Mouse (Mus musculus) stomach, postnatal 0 days (tissue): Measurements from ENCODE around the gene Prrg1. TPM values are rescaled to one million over a fixed set of nuclear protein-coding genes. Genes with fewer than 3 reads are reported as not detected.
"Not testable (repeated sequence)": the region's sequence is repeated elsewhere in the genome, so short reads cannot be mapped to it uniquely, and the experiment has no call there.

Experiments used
- ATAC-seq: fragments of 200-750 bp; cut with Nextera tagmentation; 2 replicates; pipeline ENCODE4 v1.8.0; 2017; ENCODE audit not compliant: low FRiP score, low TSS enrichment
- DNase-seq: peaks from one replicate; pipeline ENCODE4 v3.0.0-alpha.2; 2016; ENCODE audit warnings: low spot score
- H3K27ac ChIP-seq: fragments of 300-500 bp; sonication (generic); replicated peaks from 2 replicates; pipeline ENCODE4 v1.5.1; 2014; ENCODE audit warnings: mild to moderate bottlenecking, control low read depth
- H3K27me3 ChIP-seq: fragments of 300-500 bp; sonication (generic); 2 replicates; pipeline ENCODE4 v1.6.1; 2014; ENCODE audit warnings: low read length; ENCODE audit not compliant: control insufficient read depth, insufficient read depth
- H3K36me3 ChIP-seq: fragments of 300-500 bp; sonication (generic); 2 replicates; pipeline ENCODE4 v1.6.1; 2014; ENCODE audit warnings: low read length, mixed read lengths; ENCODE audit not compliant: control insufficient read depth, insufficient read depth
- H3K4me1 ChIP-seq: fragments of 300-500 bp; sonication (generic); replicated peaks from 2 replicates; pipeline ENCODE4 v1.6.1; 2014; ENCODE audit warnings: antibody characterized with exemption; ENCODE audit not compliant: control insufficient read depth, insufficient read depth
- H3K4me2 ChIP-seq: fragments of 300-500 bp; sonication (generic); replicated peaks from 2 replicates; pipeline ENCODE4 v1.6.1; 2014; ENCODE audit warnings: low read depth, mild to moderate bottlenecking, control low read depth, moderate library complexity
- H3K4me3 ChIP-seq: fragments of 300-500 bp; sonication (generic); 2 replicates; pipeline ENCODE4 v1.5.1; 2014; ENCODE audit warnings: low read depth, low read length, control low read depth
- H3K9ac ChIP-seq: fragments of 300-500 bp; sonication (generic); 2 replicates; pipeline ENCODE4 v1.6.1; 2014; ENCODE audit warnings: mild to moderate bottlenecking, low read length, control low read depth, mixed read lengths
- H3K9me3 ChIP-seq: fragments of 300-500 bp; sonication (generic); 2 replicates; pipeline ENCODE4 v1.6.1; 2016; ENCODE audit warnings: low read length; ENCODE audit not compliant: control insufficient read depth
- CTCF ChIP-seq: IDR thresholded peaks from 2 replicates; pipeline ENCODE4 v1.5.1; 2016; ENCODE audit warnings: antibody characterized with exemption, low read depth, mild to moderate bottlenecking, moderate library complexity
- EP300 ChIP-seq: optimal IDR thresholded peaks from 2 replicates; pipeline ENCODE3; 2016; ENCODE audit warnings: antibody characterized with exemption
- WGBS: fragments of 180-500 bp; shearing (Covaris S2); extraction: QIAGEN DNeasy Blood & Tissue Kit; methylation state at CpG from one replicate; pipeline ENCODE4 v1.1.7; 2014; 5-methylcytosine and 5-hydroxymethylcytosine counted together
- polyA plus RNA-seq: library from polyadenylated mRNA; unstranded; fragments of >200 nt; fragmentation: Nextera tagmentation; extraction: Ambion mirVana; gene quantifications from 2 replicates; pipeline ENCODE4 v1.2.1, GENCODE M21; 2015

Gene Prrg1
- polyA plus RNA-seq, 1 experiment from 2014 or later, result 3.0 TPM

DNA sequence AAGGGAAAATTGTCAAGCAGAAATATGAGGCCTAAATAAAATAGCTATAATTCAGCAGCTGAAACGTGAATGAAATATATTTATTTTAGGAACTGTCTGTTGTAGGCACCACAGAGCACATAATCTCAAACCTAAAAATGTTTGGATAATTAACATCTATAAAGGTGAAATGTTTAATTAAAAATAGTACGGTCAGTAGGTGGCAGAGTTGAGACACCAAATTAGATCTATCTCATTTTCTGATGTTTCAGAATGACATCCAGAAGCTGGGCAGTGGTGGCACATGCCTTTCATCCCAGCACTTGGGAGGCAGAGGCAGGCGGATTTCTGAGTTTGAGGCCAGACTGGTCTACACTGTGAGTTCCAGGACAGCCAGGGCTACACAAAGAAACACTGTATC is 104.0 kb downstream of the Prrg1 start:
- DNase-seq (no peak), ATAC-seq (no peak)
- TF ChIP-seq EP300 (no peak), CTCF (peak; percentile 25; the same call in 1 of the 2 replicates)

DNA sequence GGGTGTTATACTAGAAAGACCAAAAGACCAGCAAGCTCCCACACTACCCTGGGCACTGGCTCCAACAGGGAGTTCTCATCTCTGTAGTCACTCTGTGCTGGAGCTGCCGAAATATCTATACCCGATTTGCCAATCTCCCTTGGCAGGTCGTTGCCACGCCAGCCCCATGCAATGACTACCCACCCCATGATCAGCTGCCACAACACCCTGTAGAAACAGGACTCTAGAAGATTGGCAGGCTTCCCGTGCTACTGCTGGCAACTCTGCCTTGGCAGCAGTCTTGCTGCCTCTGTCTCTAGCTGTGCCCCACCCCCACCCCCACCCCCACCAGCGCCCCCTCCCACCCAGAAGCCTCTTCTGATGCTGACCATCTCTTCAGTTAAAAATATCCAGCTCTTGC is 149.3 kb downstream of the Prrg1 start:
- H3K4me1 ChIP-seq, result no peaks in the 10 kb centered on the region
- no peaks in the 10 kb centered on the region for H3K36me3 ChIP-seq
- no peak overlapping the region for H3K4me2 ChIP-seq
- no peak for ATAC-seq
- H3K4me3 ChIP-seq, result no peak overlapping the region
- DNase-seq, result no peak
- no peak overlapping the region for H3K9ac ChIP-seq
- TF ChIP-seq EP300 (no peak), CTCF (no peak)
- H3K27me3 ChIP-seq, result no peaks in the 10 kb centered on the region
- H3K9me3 ChIP-seq, result no peaks in the 10 kb centered on the region
- no peak overlapping the region for H3K27ac ChIP-seq
- 80% methylated on average over 6 of the region's 6 CpGs for WGBS

More for the DNA sequence above, 104.0 kb downstream of the Prrg1 start:
- no peaks in the 10 kb centered on the region for H3K9me3 ChIP-seq
- H3K4me1 ChIP-seq, result no peaks in the 10 kb centered on the region
- no peak overlapping the region for H3K9ac ChIP-seq
- no peak overlapping the region for H3K4me2 ChIP-seq
- WGBS, result 70% methylated on average over 3 of the region's 3 CpGs
- H3K36me3 ChIP-seq, result no peaks in the 10 kb centered on the region
- no peak overlapping the region for H3K27ac ChIP-seq
- no peaks in the 10 kb centered on the region for H3K27me3 ChIP-seq
- H3K4me3 ChIP-seq, result no peak overlapping the region

DNA sequence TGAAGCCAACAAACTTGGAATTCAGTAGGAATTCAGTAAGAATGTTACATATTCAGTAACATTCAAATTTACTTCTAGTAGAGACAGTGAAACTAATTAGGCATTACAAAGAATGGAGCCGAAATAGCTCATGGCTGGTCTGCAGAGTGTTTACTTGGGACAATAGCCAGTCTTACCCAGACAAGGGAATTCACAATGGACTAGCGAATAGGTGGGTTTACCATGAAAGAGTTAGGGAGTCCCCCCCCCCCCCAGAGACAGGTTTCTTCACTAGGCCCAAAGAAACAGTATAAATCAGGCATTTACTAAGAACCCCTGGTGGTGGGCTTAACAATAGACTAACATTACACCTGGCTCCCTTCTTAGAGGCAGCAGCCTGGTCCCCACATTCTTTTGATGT is 180.3 kb downstream of the Prrg1 start:
- not testable (repeated sequence) for H3K9ac ChIP-seq, ATAC-seq, DNase-seq, H3K4me1 ChIP-seq, H3K9me3 ChIP-seq, H3K27me3 ChIP-seq, H3K4me3 ChIP-seq, H3K27ac ChIP-seq, H3K4me2 ChIP-seq, H3K36me3 ChIP-seq
- WGBS, result 66% methylated on average over 2 of the region's 2 CpGs

Other genes with a start within 250 kb of the Prrg1 start
- gene 4930480E11Rik, start 214.3 kb downstream of the Prrg1 start, polyA plus RNA-seq, result not detected in 2 replicates
- not detected in 2 replicates for gene Fam47c, start 153.9 kb upstream of the Prrg1 start, polyA plus RNA-seq